Mouse (Mus musculus) liver, postnatal 0 days (tissue): ENCODE results near the gene Fhdc1.

Experiments used
- CTCF ChIP-seq: sonication (generic); IDR thresholded peaks from 2 replicates; pipeline ENCODE4 v1.5.1; 2016; ENCODE audit warnings: antibody characterized with exemption, low read depth
- EP300 ChIP-seq: IDR thresholded peaks from 2 replicates; pipeline ENCODE4 v1.6.1; 2016; ENCODE audit warnings: antibody characterized with exemption, low read depth, mild to moderate bottlenecking

DNA sequence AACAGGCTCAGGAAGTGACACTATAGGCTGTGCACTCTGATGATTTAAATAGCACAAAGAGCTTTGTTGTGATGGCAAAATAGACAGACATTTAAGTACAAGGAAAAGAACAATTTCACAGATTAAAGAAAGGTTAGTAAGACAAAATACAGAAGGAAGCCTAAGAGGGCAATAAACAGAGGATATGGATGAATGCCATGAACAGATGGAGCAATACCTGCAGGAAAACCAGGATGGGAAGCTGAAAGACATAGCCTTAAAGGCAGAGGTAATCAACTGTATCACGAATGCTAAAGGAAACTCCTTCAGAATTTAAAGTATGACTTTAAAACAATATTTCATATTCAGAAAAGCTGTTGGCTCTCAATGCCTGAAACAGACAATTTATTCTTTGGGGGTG, 44.7 kb upstream of the Fhdc1 start:
- TF ChIP-seq CTCF (no peak), EP300 (no peak)
